Mouse (Mus musculus) lung, postnatal 0 days (tissue): ENCODE data around the gene Fbxw8. TPM values are rescaled to one million over a fixed set of nuclear protein-coding genes. Genes with fewer than 3 reads are reported as not detected.
A peak's percentile ranks its signal among the peaks of the same experiment; 100 is the strongest.

ENCODE experiments used
- ATAC-seq: fragments of 200-750 bp; cut with Nextera tagmentation; 2 replicates; pipeline ENCODE4 v1.8.0; 2017; ENCODE audit warnings: moderate library complexity
- DNase-seq: peaks from one replicate; pipeline ENCODE4 v3.0.0-alpha.2; 2016; ENCODE audit warnings: low spot score
- H3K27ac ChIP-seq: fragments of 300-500 bp; sonication (generic); 2 replicates; pipeline ENCODE4 v1.5.1; 2014; ENCODE audit warnings: antibody characterized with exemption, mild to moderate bottlenecking, low read length, mixed read lengths
- H3K27me3 ChIP-seq: fragments of 300-500 bp; sonication (generic); replicated peaks from 2 replicates; pipeline ENCODE4 v1.6.1; 2014; ENCODE audit warnings: low read length, mixed read lengths; ENCODE audit not compliant: insufficient read depth
- H3K36me3 ChIP-seq: fragments of 300-500 bp; sonication (generic); 2 replicates; pipeline ENCODE4 v1.6.1; 2014; ENCODE audit warnings: low read length, mixed read lengths; ENCODE audit not compliant: insufficient read depth
- H3K4me1 ChIP-seq: fragments of 300-500 bp; sonication (generic); 2 replicates; pipeline ENCODE4 v1.6.1; 2014; ENCODE audit warnings: antibody characterized with exemption, low read depth, low read length, mixed read lengths; ENCODE audit not compliant: insufficient read depth
- H3K4me2 ChIP-seq: fragments of 300-500 bp; sonication (generic); replicated peaks from 2 replicates; pipeline ENCODE4 v1.6.1; 2014; ENCODE audit warnings: low read depth, mild to moderate bottlenecking, low read length, moderate library complexity, mixed read lengths
- H3K4me3 ChIP-seq: fragments of 300-500 bp; sonication (generic); 2 replicates; pipeline ENCODE4 v1.5.1; 2014; ENCODE audit warnings: low read depth, low read length
- H3K9ac ChIP-seq: fragments of 300-500 bp; sonication (generic); replicated peaks from 2 replicates; pipeline ENCODE4 v1.6.1; 2014; ENCODE audit warnings: low read depth, mild to moderate bottlenecking
- H3K9me3 ChIP-seq: fragments of 300-500 bp; sonication (generic); 2 replicates; pipeline ENCODE4 v1.6.1; 2016; ENCODE audit warnings: low read length, mixed read lengths
- CTCF ChIP-seq: IDR thresholded peaks from 2 replicates; pipeline ENCODE4 v1.5.1; 2016; ENCODE audit warnings: antibody characterized with exemption, mild to moderate bottlenecking
- EP300 ChIP-seq: IDR thresholded peaks from 2 replicates; pipeline ENCODE4 v1.6.1; 2016; ENCODE audit warnings: antibody characterized with exemption, mild to moderate bottlenecking, control low read depth
- WGBS: fragments of 180-500 bp; shearing (Covaris S2); extraction: QIAGEN DNeasy Blood & Tissue Kit; methylation state at CpG from one replicate; pipeline ENCODE4 v1.1.7; 2014; 5-methylcytosine and 5-hydroxymethylcytosine counted together
- polyA plus RNA-seq: library from polyadenylated mRNA; unstranded; fragments of >200 nt; fragmentation: Nextera tagmentation; extraction: Ambion mirVana; gene quantifications from 2 replicates; pipeline ENCODE4 v1.2.1, GENCODE M21; 2015

The Fbxw8 gene
- polyA plus RNA-seq, result 27.9 and 31.0 TPM in 2 replicates

DNA sequence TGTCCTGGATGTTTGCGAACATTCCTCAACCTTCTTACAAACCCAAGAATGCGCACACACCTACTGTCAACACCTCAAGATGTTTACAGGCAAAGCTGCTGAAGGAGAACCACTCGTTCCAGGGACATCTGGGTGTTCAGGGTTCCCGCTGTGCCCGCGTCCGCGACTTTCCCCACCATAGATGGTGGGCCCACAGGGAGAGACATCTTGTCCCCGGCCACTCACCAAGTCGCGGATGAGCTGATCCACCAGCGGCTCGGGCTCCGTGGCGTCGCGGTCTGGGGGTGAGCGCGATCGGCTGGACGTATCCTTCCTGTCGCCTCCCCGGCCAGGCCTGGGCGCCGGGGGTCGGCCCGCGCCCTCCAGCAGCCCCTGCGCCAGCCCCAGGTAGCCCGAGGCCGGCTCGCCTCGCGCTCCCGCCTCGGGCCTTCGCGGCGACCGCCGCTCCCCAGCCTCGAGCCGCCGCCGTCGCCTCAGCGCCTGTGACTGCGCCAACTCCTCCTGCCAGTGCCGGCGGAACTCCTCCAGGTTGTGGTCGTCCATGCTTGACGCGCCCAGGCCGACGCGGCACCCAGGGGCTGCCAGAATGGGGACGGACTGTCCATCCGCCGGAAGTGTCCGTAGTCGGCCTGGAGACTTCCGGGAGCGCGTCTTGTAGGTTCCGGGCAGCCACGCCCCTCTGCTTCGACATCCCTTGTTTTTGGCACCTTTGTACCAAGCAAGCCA is at the start of gene Fbxw8:
Fbxw8 (minus strand) TSS at position 626 of the 726 bp plus-strand sequence.
- H3K4me2 ChIP-seq, result peak within 1 kb of the TSS; percentile 76
- no peaks in the 10 kb centered on the region for H3K27me3 ChIP-seq
- peak within 1 kb of the TSS; percentile 96 for H3K27ac ChIP-seq
- 0 out of 2 replicates have a peak, but pooled peaks cover 7% of the 10 kb centered on the region for H3K4me1 ChIP-seq
- no peaks in the 10 kb centered on the region for H3K36me3 ChIP-seq
- TF ChIP-seq EP300, result peak; percentile 91
- no peak for TF ChIP-seq CTCF
- peak; percentile 91 for DNase-seq
- 1% methylated on average over 56 of the region's 67 CpGs for WGBS
- no peaks in the 10 kb centered on the region for H3K9me3 ChIP-seq
- peak within 1 kb of the TSS; percentile 96 for H3K9ac ChIP-seq
- ATAC-seq, result peak; percentile 91
- H3K4me3 ChIP-seq, result peak within 1 kb of the TSS; percentile 88

- WGBS, result 58% methylated on average over 16 of the region's 16 CpGs
These were observed 49.6 kb upstream of the Fbxw8 start for GRCm38 (mm10) chr5:118204675-118205440.

GRCm38 (mm10) chr5:118199670-118200069 is 44.4 kb upstream of the Fbxw8 start:
- no peak overlapping the region for H3K4me3 ChIP-seq
- H3K27ac ChIP-seq, result no peak overlapping the region
- TF ChIP-seq CTCF, result no peak
- TF ChIP-seq EP300, result no peak
- H3K9ac ChIP-seq, result no peak overlapping the region
- no peaks in the 10 kb centered on the region for H3K4me1 ChIP-seq
- H3K9me3 ChIP-seq, result no peaks in the 10 kb centered on the region
- DNase-seq (no peak), ATAC-seq (no peak)
- no peak overlapping the region for H3K4me2 ChIP-seq
- no peaks in the 10 kb centered on the region for H3K36me3 ChIP-seq
- no peaks in the 10 kb centered on the region for H3K27me3 ChIP-seq
- 60% methylated on average over 5 of the region's 5 CpGs for WGBS

More at GRCm38 (mm10) chr5:118204675-118205440, 49.6 kb upstream of the Fbxw8 start:
- no peak overlapping the region for H3K4me3 ChIP-seq
- H3K4me2 ChIP-seq, result no peak overlapping the region
- no peaks in the 10 kb centered on the region for H3K4me1 ChIP-seq
- no peak overlapping the region for H3K27ac ChIP-seq
- TF ChIP-seq CTCF (no peak), EP300 (no peak)
- H3K36me3 ChIP-seq, result no peaks in the 10 kb centered on the region
- H3K9ac ChIP-seq, result no peak overlapping the region
- no peaks in the 10 kb centered on the region; the same call in 1 of the 2 replicates for H3K27me3 ChIP-seq
- no peaks in the 10 kb centered on the region for H3K9me3 ChIP-seq
- DNase-seq (no peak), ATAC-seq (no peak)

DNA sequence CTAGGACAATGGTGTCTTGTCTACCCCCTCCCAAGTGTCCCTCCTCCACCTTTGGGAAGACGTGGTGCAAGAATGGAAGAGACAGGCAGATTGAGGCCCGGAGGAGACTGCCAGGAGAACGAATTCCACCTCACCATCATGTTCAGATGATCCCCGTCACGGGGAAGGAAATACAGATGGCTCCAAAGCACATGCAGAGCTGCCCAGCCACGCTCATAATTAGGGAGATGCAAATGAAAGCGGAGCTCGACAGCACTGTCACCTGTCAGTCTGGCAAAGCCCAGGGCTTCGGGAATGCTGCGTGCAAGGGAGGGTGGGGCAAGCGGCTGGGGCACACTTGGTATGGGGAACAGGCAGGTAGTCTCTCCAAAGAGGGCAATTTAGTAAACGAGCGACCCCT is 42.2 kb upstream of the Fbxw8 start:
- DNase-seq, result no peak
- 71% methylated on average over 13 of the region's 13 CpGs for WGBS
- no peaks in the 10 kb centered on the region for H3K9me3 ChIP-seq
- H3K4me1 ChIP-seq, result no peaks in the 10 kb centered on the region
- H3K27me3 ChIP-seq, result no peaks in the 10 kb centered on the region
- H3K4me2 ChIP-seq, result no peak overlapping the region
- TF ChIP-seq EP300 (no peak), CTCF (no peak)
- H3K9ac ChIP-seq, result no peak overlapping the region
- no peaks in the 10 kb centered on the region for H3K36me3 ChIP-seq
- H3K27ac ChIP-seq, result no peak overlapping the region
- no peak for ATAC-seq
- no peak overlapping the region for H3K4me3 ChIP-seq

- H3K36me3 ChIP-seq, result no peaks in the 10 kb centered on the region
- no peaks in the 10 kb centered on the region for H3K4me1 ChIP-seq
- no peak overlapping the region for H3K4me3 ChIP-seq
- no peaks in the 10 kb centered on the region for H3K27me3 ChIP-seq
- H3K9ac ChIP-seq, result no peak overlapping the region
- WGBS, result 36% methylated on average over 16 of the region's 18 CpGs
- ATAC-seq (no peak), DNase-seq (no peak)
- H3K4me2 ChIP-seq, result no peak overlapping the region
- H3K9me3 ChIP-seq, result no peaks in the 10 kb centered on the region
- TF ChIP-seq CTCF (no peak), EP300 (no peak)
- no peak overlapping the region for H3K27ac ChIP-seq
These were observed 37.0 kb upstream of the Fbxw8 start for GRCm38 (mm10) chr5:118192221-118192620.

GRCm38 (mm10) chr5:118190491-118190890 is 35.2 kb upstream of the Fbxw8 start:
- Histone ChIP-seq H3K36me3 (no peaks in the 10 kb centered on the region), H3K27me3 (no peaks in the 10 kb centered on the region), H3K9me3 (no peaks in the 10 kb centered on the region), H3K9ac (no peak overlapping the region), H3K4me1 (no peaks in the 10 kb centered on the region), H3K4me3 (no peak overlapping the region), H3K4me2 (no peak overlapping the region), H3K27ac (no peak overlapping the region)
- DNase-seq, result no peak
- no peak for ATAC-seq
- no peak for TF ChIP-seq EP300
- TF ChIP-seq CTCF, result no peak
- 72% methylated on average over 9 of the region's 9 CpGs for WGBS
